Mouse (Mus musculus): ENCODE measurements around the gene Rftn2. TPM values are rescaled to one million over a fixed set of nuclear protein-coding genes. Genes with fewer than 3 reads are reported as not detected.

Rftn2 gene
- polyA plus RNA-seq, 1 experiment from 2014 or later: 8.4 TPM

DNA sequence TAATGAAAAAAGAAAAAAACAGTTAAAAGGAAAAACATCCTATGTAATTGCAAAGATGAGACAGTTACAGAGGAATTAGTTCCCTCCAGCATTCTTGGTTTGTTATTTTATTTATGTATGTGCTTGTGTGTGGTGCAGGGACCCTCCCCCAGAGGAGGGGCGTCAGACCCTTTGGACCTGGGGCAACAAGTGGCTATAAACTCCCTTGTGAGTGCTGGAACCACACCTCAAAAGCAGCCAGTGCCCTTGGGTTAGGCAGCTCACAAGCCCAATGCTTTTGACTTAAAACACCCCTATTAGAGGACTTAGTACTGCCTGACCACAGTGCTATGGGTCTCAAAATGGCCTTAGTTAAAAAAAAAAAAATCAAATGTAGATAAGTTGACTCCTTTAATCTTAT is 794 bp upstream of the Rftn2 start:
- Histone ChIP-seq H3K27me3 (peaks cover 2% of the 10 kb centered on the region; the same call in 1 of the 2 replicates), H3K4me2 (no peak overlapping the region), H3K36me3 (no peaks in the 10 kb centered on the region), H3K9me3 (replicated peaks) (no peaks in the 10 kb centered on the region), H3K9ac (no peak overlapping the region), H3K4me3 (replicated peaks) (no peak overlapping the region), H3K27ac (no peak overlapping the region), H3K4me1 (0 out of 2 replicates have a peak, but pooled peaks cover 2% of the 10 kb centered on the region)
- ATAC-seq (replicated peaks; ENCODE audit: low FRiP score): no peak
- WGBS: 29% methylated on average over 1 of the region's 1 CpGs

GRCm38 (mm10) chr1:55225398-55225797 is 1.2 kb downstream of the Rftn2 start:
- no peak overlapping the region for H3K9ac ChIP-seq
- H3K27ac ChIP-seq: no peak overlapping the region
- ATAC-seq (replicated peaks; ENCODE audit: low FRiP score): no peak; the same call in 1 of the 2 replicates
- H3K4me3 ChIP-seq (replicated peaks): peak overlapping the region; percentile 52
- peaks cover 5% of the 10 kb centered on the region; the same call in 1 of the 2 replicates for H3K4me1 ChIP-seq
- peak overlapping the region; percentile 62 for H3K4me2 ChIP-seq
- H3K27me3 ChIP-seq: peaks cover 2% of the 10 kb centered on the region; the same call in 1 of the 2 replicates
- no peaks in the 10 kb centered on the region for H3K36me3 ChIP-seq
- 35% methylated on average over 3 of the region's 3 CpGs for WGBS
- H3K9me3 ChIP-seq (replicated peaks): no peaks in the 10 kb centered on the region

- H3K4me3 ChIP-seq (replicated peaks): no peak overlapping the region
Observed at GRCm38 (mm10) chr1:55224111-55224510, 2.5 kb downstream of the Rftn2 start.

GRCm38 (mm10) chr1:55223026-55223425 is 3.6 kb downstream of the Rftn2 start:
- ATAC-seq (replicated peaks; ENCODE audit: low FRiP score): no peak
- 87% methylated on average over 7 of the region's 7 CpGs for WGBS
- no peak overlapping the region for H3K27ac ChIP-seq
- no peak overlapping the region for H3K9ac ChIP-seq
- peaks cover 2% of the 10 kb centered on the region; the same call in 1 of the 2 replicates for H3K27me3 ChIP-seq
- no peak overlapping the region for H3K4me3 ChIP-seq (replicated peaks)
- H3K4me2 ChIP-seq: no peak overlapping the region
- no peaks in the 10 kb centered on the region for H3K36me3 ChIP-seq
- H3K4me1 ChIP-seq: peaks cover 5% of the 10 kb centered on the region; the same call in 1 of the 2 replicates
- H3K9me3 ChIP-seq (replicated peaks): no peaks in the 10 kb centered on the region

More at GRCm38 (mm10) chr1:55224111-55224510, 2.5 kb downstream of the Rftn2 start:
- no peak overlapping the region for H3K9ac ChIP-seq
- WGBS: 72% methylated on average over 11 of the region's 11 CpGs
- no peak for ATAC-seq (replicated peaks; ENCODE audit: low FRiP score)
- H3K27me3 ChIP-seq: peaks cover 2% of the 10 kb centered on the region; the same call in 1 of the 2 replicates
- H3K36me3 ChIP-seq: no peaks in the 10 kb centered on the region
- no peak overlapping the region for H3K27ac ChIP-seq
- no peaks in the 10 kb centered on the region for H3K9me3 ChIP-seq (replicated peaks)
- H3K4me1 ChIP-seq: peaks cover 5% of the 10 kb centered on the region; the same call in 1 of the 2 replicates
- H3K4me2 ChIP-seq: 0 out of 2 replicates have a peak overlapping the region, but pooled peaks have one; percentile 62

- WGBS: 69% methylated on average over 4 of the region's 4 CpGs
- H3K4me3 ChIP-seq (replicated peaks): no peak overlapping the region
- no peak for ATAC-seq (replicated peaks; ENCODE audit: low FRiP score)
- H3K4me1 ChIP-seq: peaks cover 11% of the 10 kb centered on the region
- no peak overlapping the region for H3K4me2 ChIP-seq
- H3K27me3 ChIP-seq: no peaks in the 10 kb centered on the region; the same call in 1 of the 2 replicates
- H3K9ac ChIP-seq: no peak overlapping the region
- no peaks in the 10 kb centered on the region for H3K36me3 ChIP-seq
- no peaks in the 10 kb centered on the region for H3K9me3 ChIP-seq (replicated peaks)
- 0 out of 2 replicates have a peak overlapping the region, but pooled peaks have one; percentile 2 for H3K27ac ChIP-seq
Observed at GRCm38 (mm10) chr1:55221352-55221751, 5.2 kb downstream of the Rftn2 start.

DNA sequence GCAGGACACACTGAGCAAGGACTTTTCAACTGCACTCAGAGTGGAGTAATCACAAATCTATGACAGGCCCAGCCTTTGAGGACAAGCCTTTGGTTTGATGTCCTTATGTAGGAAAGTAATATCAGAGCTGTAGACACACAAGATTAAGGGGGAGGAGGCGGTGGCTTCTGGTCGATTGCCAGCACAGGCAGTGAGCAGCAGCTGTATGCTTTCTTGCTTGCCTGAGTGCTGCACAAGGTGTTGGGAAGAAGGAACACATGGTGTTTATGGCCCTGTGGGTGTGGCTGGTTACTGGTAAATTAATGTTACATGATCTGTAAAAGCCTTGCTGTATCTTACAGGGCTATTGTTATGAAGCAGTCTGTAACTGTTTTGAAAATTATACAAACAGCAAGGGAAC is 9.4 kb downstream of the Rftn2 start:
- no peak overlapping the region for H3K9ac ChIP-seq
- no peaks in the 10 kb centered on the region for H3K36me3 ChIP-seq
- H3K4me1 ChIP-seq: peaks cover 17% of the 10 kb centered on the region
- no peak overlapping the region for H3K4me3 ChIP-seq (replicated peaks)
- 42% methylated on average over 2 of the region's 2 CpGs for WGBS
- ATAC-seq (replicated peaks; ENCODE audit: low FRiP score): no peak; the same call in 1 of the 2 replicates
- H3K9me3 ChIP-seq (replicated peaks): no peaks in the 10 kb centered on the region
- no peak overlapping the region for H3K4me2 ChIP-seq
- H3K27me3 ChIP-seq: no peaks in the 10 kb centered on the region
- H3K27ac ChIP-seq: no peak overlapping the region

DNA sequence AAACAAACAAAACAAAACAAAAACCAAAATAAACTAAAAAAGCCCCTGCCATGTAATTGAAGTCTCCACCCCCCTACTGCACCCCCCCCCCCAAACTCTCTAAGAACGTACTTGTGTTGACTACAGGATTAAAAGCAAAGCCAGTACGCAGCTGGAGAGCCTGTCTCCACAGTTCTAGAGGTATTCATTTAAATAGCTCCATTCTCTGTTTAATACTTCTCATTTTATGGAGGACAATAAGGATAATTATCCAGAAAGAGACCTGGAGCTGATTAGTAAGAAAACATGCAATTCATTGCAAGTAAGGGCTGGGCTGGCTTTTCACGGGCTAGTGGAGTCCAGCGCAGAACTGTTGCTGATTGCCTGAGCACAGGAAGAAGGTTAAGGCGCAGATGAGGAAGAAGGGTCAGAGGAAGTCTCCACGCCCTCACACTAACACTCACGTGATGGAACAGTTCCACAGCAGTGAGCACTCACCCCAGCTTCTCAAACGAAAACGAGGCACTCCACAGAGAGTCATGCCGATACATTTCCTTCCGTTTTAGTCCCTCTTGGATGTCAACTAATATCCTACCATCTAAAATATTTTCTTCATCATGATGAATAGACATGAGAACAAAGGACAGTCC is 11.3 kb downstream of the Rftn2 start:
- 54% methylated on average over 11 of the region's 11 CpGs for WGBS
- H3K27me3 ChIP-seq: no peaks in the 10 kb centered on the region
- peaks cover 22% of the 10 kb centered on the region for H3K4me1 ChIP-seq
- H3K4me2 ChIP-seq: no peak overlapping the region
- no peak overlapping the region for H3K4me3 ChIP-seq (replicated peaks)
- H3K9ac ChIP-seq: no peak overlapping the region
- no peaks in the 10 kb centered on the region for H3K36me3 ChIP-seq
- no peak for ATAC-seq (replicated peaks; ENCODE audit: low FRiP score)
- no peaks in the 10 kb centered on the region for H3K9me3 ChIP-seq (replicated peaks)
- H3K27ac ChIP-seq: peak overlapping the region; percentile 48; the same call in 1 of the 2 replicates

GRCm38 (mm10) chr1:55213936-55214335 is 12.6 kb downstream of the Rftn2 start:
- ATAC-seq (replicated peaks; ENCODE audit: low FRiP score): no peak
- no peaks in the 10 kb centered on the region for H3K9me3 ChIP-seq (replicated peaks)
- WGBS: 80% methylated on average over 6 of the region's 6 CpGs
- H3K4me1 ChIP-seq: peaks cover 29% of the 10 kb centered on the region
- no peaks in the 10 kb centered on the region for H3K27me3 ChIP-seq
- H3K4me2 ChIP-seq: no peak overlapping the region
- H3K9ac ChIP-seq: no peak overlapping the region
- no peak overlapping the region for H3K27ac ChIP-seq
- no peaks in the 10 kb centered on the region for H3K36me3 ChIP-seq
- H3K4me3 ChIP-seq (replicated peaks): no peak overlapping the region

- Histone ChIP-seq H3K4me3 (replicated peaks) (no peak overlapping the region), H3K9me3 (replicated peaks) (no peaks in the 10 kb centered on the region), H3K27ac (no peak overlapping the region), H3K4me2 (no peak overlapping the region), H3K9ac (no peak overlapping the region), H3K36me3 (no peaks in the 10 kb centered on the region), H3K27me3 (no peaks in the 10 kb centered on the region), H3K4me1 (peaks cover 29% of the 10 kb centered on the region)
- WGBS: 30% methylated on average over 6 of the region's 6 CpGs
- ATAC-seq (replicated peaks; ENCODE audit: low FRiP score): peak; percentile 23; the same call in 1 of the 2 replicates
Observed at GRCm38 (mm10) chr1:55213475-55213874, 13.1 kb downstream of the Rftn2 start.

- Histone ChIP-seq H3K4me2 (no peak overlapping the region), H3K27me3 (no peaks in the 10 kb centered on the region)
- WGBS: 85% methylated on average over 4 of the region's 4 CpGs
Observed at GRCm38 (mm10) chr1:55212771-55213170, 13.8 kb downstream of the Rftn2 start.

GRCm38 (mm10) chr1:55211081-55211480 is 15.5 kb downstream of the Rftn2 start:
- WGBS: 76% methylated on average over 8 of the region's 8 CpGs
- 0 out of 2 replicates have a peak overlapping the region, but pooled peaks have one; percentile 11 for H3K27ac ChIP-seq
- no peaks in the 10 kb centered on the region for H3K9me3 ChIP-seq (replicated peaks)
- no peaks in the 10 kb centered on the region for H3K27me3 ChIP-seq
- no peak for ATAC-seq (replicated peaks; ENCODE audit: low FRiP score)
- H3K4me1 ChIP-seq: peaks cover 21% of the 10 kb centered on the region
- H3K9ac ChIP-seq: no peak overlapping the region
- H3K4me3 ChIP-seq (replicated peaks): no peak overlapping the region
- no peaks in the 10 kb centered on the region for H3K36me3 ChIP-seq
- H3K4me2 ChIP-seq: no peak overlapping the region

More at GRCm38 (mm10) chr1:55212771-55213170, 13.8 kb downstream of the Rftn2 start:
- Histone ChIP-seq H3K9me3 (replicated peaks) (no peaks in the 10 kb centered on the region), H3K27ac (no peak overlapping the region), H3K9ac (no peak overlapping the region), H3K36me3 (no peaks in the 10 kb centered on the region), H3K4me3 (replicated peaks) (no peak overlapping the region), H3K4me1 (peaks cover 29% of the 10 kb centered on the region)
- no peak for ATAC-seq (replicated peaks; ENCODE audit: low FRiP score)

DNA sequence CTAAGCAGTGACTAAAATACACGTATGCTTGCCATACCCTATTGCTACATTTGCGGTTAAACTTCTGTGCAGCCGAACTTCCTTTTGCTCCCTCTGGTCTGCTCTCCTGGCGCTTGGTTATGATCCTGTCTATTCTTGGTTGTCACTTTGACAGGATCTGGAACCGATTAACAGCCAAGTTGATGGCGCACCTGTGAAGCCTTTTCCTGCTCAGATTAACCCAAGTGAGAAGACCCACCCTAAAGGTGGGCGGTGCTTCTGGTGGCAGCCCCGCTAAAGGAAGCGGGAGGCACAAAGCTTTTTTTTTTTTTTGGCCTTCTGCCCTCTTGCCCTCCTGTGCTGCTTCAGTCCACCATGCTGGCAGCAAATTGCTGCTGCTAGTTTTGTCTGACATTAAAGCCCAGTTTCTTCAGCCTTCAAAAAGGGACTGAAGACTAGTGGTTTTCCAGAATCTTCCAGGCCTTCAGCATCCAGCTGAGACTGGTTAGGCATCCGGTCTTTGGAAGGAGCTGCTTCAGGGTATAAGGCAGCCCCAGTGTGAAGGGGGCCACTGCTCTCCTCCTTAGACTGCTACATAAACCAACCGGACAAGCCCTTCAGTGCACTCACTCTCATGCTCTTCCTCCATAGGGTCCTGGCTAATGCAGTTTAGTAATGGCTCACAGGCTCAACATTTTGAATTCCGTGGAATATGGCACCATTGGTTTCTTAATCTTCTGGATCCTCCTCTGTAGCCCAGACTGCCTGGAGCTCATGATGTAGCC is 16.2 kb downstream of the Rftn2 start:
- 51% methylated on average over 12 of the region's 12 CpGs for WGBS
- peak; percentile 50 for ATAC-seq (replicated peaks; ENCODE audit: low FRiP score)
- H3K27ac ChIP-seq: 0 out of 2 replicates have a peak overlapping the region, but pooled peaks have one; percentile 11

More for the DNA sequence above, 16.2 kb downstream of the Rftn2 start:
- peak overlapping the region; percentile 23; the same call in 1 of the 2 replicates for H3K4me2 ChIP-seq
- H3K36me3 ChIP-seq: no peaks in the 10 kb centered on the region
- no peaks in the 10 kb centered on the region for H3K27me3 ChIP-seq
- H3K4me3 ChIP-seq (replicated peaks): no peak overlapping the region
- H3K9ac ChIP-seq: no peak overlapping the region
- no peaks in the 10 kb centered on the region for H3K9me3 ChIP-seq (replicated peaks)
- H3K4me1 ChIP-seq: peaks cover 20% of the 10 kb centered on the region

Measured in kidney, embryonic 15.5 days (tissue).